Mouse (Mus musculus) hindbrain, postnatal 0 days (tissue): ENCODE measurements around the gene Cpvl. TPM values are rescaled to one million over a fixed set of nuclear protein-coding genes. Genes with fewer than 3 reads are reported as not detected.

Experiments
- ATAC-seq: fragments of 200-750 bp; cut with Nextera tagmentation; 2 replicates; pipeline ENCODE4 v1.8.0; 2017; ENCODE audit warnings: mild to moderate bottlenecking, moderate TSS enrichment, moderate library complexity
- DNase-seq: peaks from one replicate; pipeline ENCODE4 v3.0.0-alpha.2; 2015; ENCODE audit warnings: low spot score
- H3K27ac ChIP-seq: fragments of 300-500 bp; sonication (generic); 2 replicates; pipeline ENCODE4 v1.5.1; 2014; ENCODE audit warnings: mild to moderate bottlenecking
- H3K27me3 ChIP-seq: fragments of 300-500 bp; sonication (generic); 2 replicates; pipeline ENCODE4 v1.6.1; 2014; ENCODE audit warnings: low read length, mixed read lengths; ENCODE audit not compliant: insufficient read depth
- H3K36me3 ChIP-seq: fragments of 300-500 bp; sonication (generic); 2 replicates; pipeline ENCODE4 v1.6.1; 2014; ENCODE audit warnings: low read length, mixed read lengths; ENCODE audit not compliant: insufficient read depth
- H3K4me1 ChIP-seq: fragments of 300-500 bp; sonication (generic); 2 replicates; pipeline ENCODE4 v1.6.1; 2014; ENCODE audit warnings: antibody characterized with exemption, low read length, mixed read lengths; ENCODE audit not compliant: insufficient read depth
- H3K4me2 ChIP-seq: fragments of 300-500 bp; sonication (generic); 2 replicates; pipeline ENCODE4 v1.6.1; 2014; ENCODE audit warnings: low read depth, mild to moderate bottlenecking, low read length, moderate library complexity, mixed read lengths
- H3K4me3 ChIP-seq: fragments of 300-500 bp; sonication (generic); 2 replicates; pipeline ENCODE4 v1.5.1; 2014; ENCODE audit warnings: low read length
- H3K9ac ChIP-seq: fragments of 300-500 bp; sonication (generic); replicated peaks from 2 replicates; pipeline ENCODE4 v1.6.1; 2014; ENCODE audit warnings: mild to moderate bottlenecking, low read length, moderate library complexity, mixed read lengths
- H3K9me3 ChIP-seq: fragments of 300-500 bp; sonication (generic); 2 replicates; pipeline ENCODE4 v1.6.1; 2016; ENCODE audit warnings: low read length, mixed read lengths
- CTCF ChIP-seq: IDR thresholded peaks from 2 replicates; pipeline ENCODE4 v1.5.1; 2016; ENCODE audit warnings: antibody characterized with exemption, control low read depth, low read depth
- WGBS: fragments of 180-500 bp; shearing (Covaris S2); extraction: QIAGEN DNeasy Blood & Tissue Kit; methylation state at CpG from one replicate; pipeline ENCODE4 v1.1.7; 2014; 5-methylcytosine and 5-hydroxymethylcytosine counted together
- polyA plus RNA-seq: library from polyadenylated mRNA; unstranded; fragments of >200 nt; fragmentation: Nextera tagmentation; extraction: Ambion mirVana; gene quantifications from 2 replicates; pipeline ENCODE4 v1.2.1, GENCODE M21; 2015
- total RNA-seq: library from RNA; depleted of rRNA; stranded (reverse); fragments of >200 nt; gene quantifications from 2 replicates; pipeline ENCODE4 v1.2.3, GENCODE M21; 2014; rRNA removed

Cpvl gene
- total RNA-seq (not detected in 2 replicates), polyA plus RNA-seq (0.15 and 0.19 TPM in 2 replicates)

GRCm38 (mm10) chr6:53978571-53978970 lies at the start of gene Cpvl:
Gene Cpvl (minus strand): TSS chr6:53978671.
- H3K4me1 ChIP-seq, result no peaks in the 10 kb centered on the region
- no peak within 1 kb of the TSS for H3K4me2 ChIP-seq
- no peak within 1 kb of the TSS for H3K27ac ChIP-seq
- H3K27me3 ChIP-seq, result no peaks in the 10 kb centered on the region
- H3K36me3 ChIP-seq, result no peaks in the 10 kb centered on the region
- no peak within 1 kb of the TSS for H3K9ac ChIP-seq
- no peak for DNase-seq
- ATAC-seq, result no peak
- WGBS, result 86% methylated on average over 5 of the region's 5 CpGs
- TF ChIP-seq CTCF, result no peak
- no peak within 1 kb of the TSS for H3K4me3 ChIP-seq
- no peaks in the 10 kb centered on the region for H3K9me3 ChIP-seq

- Histone ChIP-seq H3K9ac (no peak overlapping the region), H3K27ac (no peak overlapping the region), H3K4me1 (no peaks in the 10 kb centered on the region), H3K9me3 (no peaks in the 10 kb centered on the region), H3K36me3 (no peaks in the 10 kb centered on the region), H3K4me2 (no peak overlapping the region), H3K27me3 (no peaks in the 10 kb centered on the region), H3K4me3 (no peak overlapping the region)
- ATAC-seq (no peak), DNase-seq (no peak)
- TF ChIP-seq CTCF, result no peak
- WGBS, result 94% methylated on average over 5 of the region's 5 CpGs
Measured at GRCm38 (mm10) chr6:54023846-54024245, 45.4 kb upstream of the Cpvl start.

GRCm38 (mm10) chr6:54021123-54021789 lies 42.8 kb upstream of the Cpvl start:
- no peaks in the 10 kb centered on the region for H3K4me1 ChIP-seq
- no peak for TF ChIP-seq CTCF
- no peaks in the 10 kb centered on the region for H3K27me3 ChIP-seq
- ATAC-seq (no peak), DNase-seq (no peak)
- no peak overlapping the region for H3K9ac ChIP-seq
- no peaks in the 10 kb centered on the region for H3K36me3 ChIP-seq
- H3K9me3 ChIP-seq, result no peaks in the 10 kb centered on the region
- H3K4me3 ChIP-seq, result no peak overlapping the region
- 0 out of 2 replicates have a peak overlapping the region, but pooled peaks have one; percentile 16 for H3K4me2 ChIP-seq
- 65% methylated on average over 15 of the region's 15 CpGs for WGBS
- H3K27ac ChIP-seq, result no peak overlapping the region

- no peak for DNase-seq
- Histone ChIP-seq H3K27me3 (no peaks in the 10 kb centered on the region), H3K4me3 (no peak overlapping the region), H3K4me2 (no peak overlapping the region), H3K27ac (no peak overlapping the region), H3K36me3 (no peaks in the 10 kb centered on the region), H3K4me1 (no peaks in the 10 kb centered on the region), H3K9me3 (no peaks in the 10 kb centered on the region), H3K9ac (no peak overlapping the region)
- 84% methylated on average over 5 of the region's 5 CpGs for WGBS
- ATAC-seq, result no peak
- TF ChIP-seq CTCF, result no peak
Measured at GRCm38 (mm10) chr6:54018861-54019260, 40.4 kb upstream of the Cpvl start.

- TF ChIP-seq CTCF, result no peak
- H3K9ac ChIP-seq, result no peak overlapping the region
- H3K27me3 ChIP-seq, result no peaks in the 10 kb centered on the region
- H3K4me3 ChIP-seq, result no peak overlapping the region
- no peak overlapping the region for H3K4me2 ChIP-seq
- DNase-seq (no peak), ATAC-seq (no peak)
- H3K9me3 ChIP-seq, result no peaks in the 10 kb centered on the region
- H3K27ac ChIP-seq, result no peak overlapping the region
- H3K36me3 ChIP-seq, result no peaks in the 10 kb centered on the region
- WGBS, result 78% methylated on average over 2 of the region's 2 CpGs
- H3K4me1 ChIP-seq, result no peaks in the 10 kb centered on the region
Measured at GRCm38 (mm10) chr6:54018038-54018437, 39.6 kb upstream of the Cpvl start.

GRCm38 (mm10) chr6:54012163-54012562 lies 33.7 kb upstream of the Cpvl start:
- no peak overlapping the region for H3K4me2 ChIP-seq
- 92% methylated on average over 1 of the region's 1 CpGs for WGBS
- no peaks in the 10 kb centered on the region for H3K27me3 ChIP-seq
- no peak for TF ChIP-seq CTCF
- H3K9me3 ChIP-seq, result no peaks in the 10 kb centered on the region
- ATAC-seq (no peak), DNase-seq (no peak)
- H3K4me1 ChIP-seq, result peaks cover 11% of the 10 kb centered on the region; the same call in 1 of the 2 replicates
- H3K9ac ChIP-seq, result no peak overlapping the region
- H3K36me3 ChIP-seq, result no peaks in the 10 kb centered on the region
- H3K27ac ChIP-seq, result no peak overlapping the region
- H3K4me3 ChIP-seq, result no peak overlapping the region

- 57% methylated on average over 9 of the region's 9 CpGs for WGBS
- peaks cover 15% of the 10 kb centered on the region; the same call in 1 of the 2 replicates for H3K4me1 ChIP-seq
- no peak for TF ChIP-seq CTCF
- DNase-seq (no peak), ATAC-seq (no peak)
- H3K36me3 ChIP-seq, result no peaks in the 10 kb centered on the region
- H3K27ac ChIP-seq, result no peak overlapping the region
- H3K9me3 ChIP-seq, result no peaks in the 10 kb centered on the region
- no peak overlapping the region for H3K4me3 ChIP-seq
- H3K27me3 ChIP-seq, result no peaks in the 10 kb centered on the region
- H3K4me2 ChIP-seq, result no peak overlapping the region
- no peak overlapping the region for H3K9ac ChIP-seq
Measured at GRCm38 (mm10) chr6:54010362-54010761, 31.9 kb upstream of the Cpvl start.
